Mouse (Mus musculus) MEL (cell line): ENCODE data around the gene Gabbr2.

ENCODE experiments used
- CTCF ChIP-seq, 3 experiments: IDR thresholded peaks in 2 of 3; conservative IDR thresholded peaks in 1 of 3; 2 replicates each; pipeline ENCODE4 v1.5.1; 2011 to 2012; ENCODE audit warnings: low read length in 3 of 3, low read depth in 2 of 3, mild to moderate bottlenecking in 2 of 3, improper control_type of control experiment in 1 of 3, inconsistent platforms in 1 of 3, mixed read lengths in 1 of 3, moderate library complexity in 1 of 3; ENCODE audit not compliant: control insufficient read depth in 1 of 3, insufficient read depth in 1 of 3, poor library complexity in 1 of 3, severe bottlenecking in 1 of 3
- MEF2A ChIP-seq: IDR thresholded peaks from 2 replicates; pipeline ENCODE4 v1.6.1; 2014; ENCODE audit warnings: low read depth, mild to moderate bottlenecking, inconsistent platforms, low read length, improper control_type of control experiment; ENCODE audit not compliant: poor library complexity, insufficient replicate concordance, severe bottlenecking; ENCODE audit errors: extremely low read depth
- POLR2A ChIP-seq, 2 experiments: IDR thresholded peaks; 2 replicates each; pipeline ENCODE4 v1.6.1; 2011 to 2012; ENCODE audit warnings: low read length in 2 of 2, mild to moderate bottlenecking in 2 of 2, control low read depth in 1 of 2, improper control_type of control experiment in 1 of 2, low read depth in 1 of 2, moderate library complexity in 1 of 2; ENCODE audit not compliant: control insufficient read depth in 1 of 2, insufficient read depth in 1 of 2, poor library complexity in 1 of 2
- TAL1 ChIP-seq: IDR thresholded peaks from 2 replicates; pipeline ENCODE4 v1.6.1; 2012; ENCODE audit warnings: mild to moderate bottlenecking, inconsistent platforms, low read length, moderate library complexity, mixed read lengths

DNA sequence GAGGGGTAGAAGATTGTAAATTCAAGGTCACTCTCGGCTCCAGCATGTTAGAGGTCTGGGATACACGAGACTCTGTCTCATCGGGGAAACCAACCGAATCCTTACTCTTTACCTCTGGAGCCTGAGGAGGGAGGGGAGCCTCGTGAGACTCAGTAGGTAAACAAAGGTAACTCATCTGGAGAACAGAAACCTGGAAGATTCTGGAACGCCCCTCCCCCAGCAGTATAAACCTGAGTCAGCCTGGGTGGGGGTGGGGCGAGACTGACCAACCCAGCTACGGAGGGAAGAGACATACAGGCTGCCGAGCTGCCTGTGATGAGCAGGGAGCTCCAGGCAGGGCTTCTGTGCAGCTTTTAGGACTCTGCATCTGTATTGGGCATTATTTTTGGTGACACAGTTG, 362.8 kb downstream of the Gabbr2 start:
- no peak for TF ChIP-seq CTCF (IDR thresholded peaks at IDR 0.05 in 2 of 3, conservative IDR thresholded peaks at IDR 0.05 in 1 of 3; ENCODE audit: control insufficient read depth in 1 of 3, insufficient read depth in 1 of 3, low read depth in 2 of 3, low read length in 3 of 3, poor library complexity in 1 of 3, severe bottlenecking in 1 of 3)
- TF ChIP-seq TAL1, result no peak
- no peak for TF ChIP-seq POLR2A (IDR thresholded peaks at IDR 0.05; ENCODE audit: control insufficient read depth in 1 of 2, insufficient read depth in 1 of 2, low read depth in 1 of 2, low read length in 2 of 2, poor library complexity in 1 of 2)
- no peak for TF ChIP-seq MEF2A
